Mouse (Mus musculus) telencephalon, adult 2 months (tissue): ENCODE measurements around the gene Gm3238.
"Not testable (repeated sequence)": the region's sequence is repeated elsewhere in the genome, so short reads cannot be mapped to it uniquely, and the experiment has no call there.

Experiments
- DNase-seq: peaks from one replicate; pipeline ENCODE4 v3.0.0-alpha.2; 2011; ENCODE audit warnings: low read depth, low spot score

Gene Gm3238

DNA sequence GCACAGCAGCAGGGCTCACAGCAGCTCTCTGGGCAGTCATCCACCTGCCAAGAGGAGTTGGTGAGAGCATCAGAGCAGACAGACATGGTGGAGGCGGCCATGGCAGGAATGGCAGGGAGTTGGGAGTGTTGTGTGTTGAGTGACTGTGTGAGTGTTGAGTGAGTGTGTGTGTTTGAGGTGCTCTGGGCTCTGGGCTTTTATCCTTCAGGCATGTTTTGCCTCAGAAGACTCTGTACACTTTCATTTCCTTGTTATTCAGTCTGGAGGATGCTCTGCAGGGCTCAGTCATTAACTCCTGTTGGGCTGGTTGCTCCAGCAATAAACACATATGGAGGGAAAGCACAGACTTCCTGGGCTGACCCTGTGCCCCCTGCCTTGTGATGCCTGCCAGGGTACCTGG is at the start of gene Gm3238:
Gm3238 (minus strand) TSS at position 101 of the 400 bp plus-strand sequence.
- not testable (repeated sequence) for DNase-seq

GRCm38 (mm10) chr10:77819203-77819602 is 48.1 kb upstream of the Gm3238 start:
- DNase-seq: no peak

GRCm38 (mm10) chr10:77818523-77818922 is 47.4 kb upstream of the Gm3238 start:
- no peak for DNase-seq

DNA sequence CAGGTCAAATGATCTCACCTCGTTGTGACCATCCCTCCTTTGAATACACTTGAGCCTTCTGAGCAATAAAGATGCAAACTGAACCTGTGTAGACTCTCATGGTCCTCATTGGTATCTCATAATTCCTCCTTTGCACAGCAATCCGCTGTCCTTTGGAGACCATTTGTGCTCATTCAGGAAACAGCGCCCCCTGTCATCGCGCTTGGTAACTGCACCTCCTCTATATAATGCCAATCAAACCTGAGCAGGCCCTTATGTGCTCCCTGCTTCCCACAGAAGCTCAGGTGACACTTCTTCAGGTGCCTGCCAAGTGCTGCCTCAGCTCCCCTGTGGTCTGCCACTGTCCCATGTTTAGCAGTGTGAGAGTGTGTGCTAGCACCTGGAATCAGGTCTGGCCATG is 44.4 kb upstream of the Gm3238 start:
- DNase-seq: no peak

GRCm38 (mm10) chr10:77814382-77814781 is 43.3 kb upstream of the Gm3238 start, which contains the start of gene Gm2696:
Gene Gm2696, plus strand, starts transcription at chr10:77814682.
- DNase-seq: no peak

DNA sequence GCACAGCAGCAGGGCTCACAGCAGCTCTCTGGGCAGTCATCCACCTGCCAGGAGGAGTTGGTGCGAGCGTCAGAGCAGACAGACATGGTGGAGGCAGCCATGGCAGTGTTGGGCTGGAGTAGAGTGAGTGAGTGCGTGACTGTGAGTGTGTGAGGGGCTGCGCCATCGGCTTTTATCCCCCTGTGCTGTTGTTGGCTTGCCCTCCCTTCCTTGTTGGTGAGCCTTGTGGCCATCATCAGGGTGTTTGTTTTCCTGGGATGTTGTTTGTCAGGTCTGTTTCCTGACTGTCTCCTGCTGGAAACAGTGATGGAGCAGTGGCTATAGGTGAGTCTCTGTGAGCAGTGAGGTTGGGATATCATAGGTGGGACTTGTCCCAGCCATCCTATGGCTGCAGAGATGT is 40.6 kb upstream of the Gm3238 start, which contains the start of gene Gm9507:
Gm9507 (minus strand) TSS at position 101 of the 400 bp plus-strand sequence.
- DNase-seq: no peak

DNA sequence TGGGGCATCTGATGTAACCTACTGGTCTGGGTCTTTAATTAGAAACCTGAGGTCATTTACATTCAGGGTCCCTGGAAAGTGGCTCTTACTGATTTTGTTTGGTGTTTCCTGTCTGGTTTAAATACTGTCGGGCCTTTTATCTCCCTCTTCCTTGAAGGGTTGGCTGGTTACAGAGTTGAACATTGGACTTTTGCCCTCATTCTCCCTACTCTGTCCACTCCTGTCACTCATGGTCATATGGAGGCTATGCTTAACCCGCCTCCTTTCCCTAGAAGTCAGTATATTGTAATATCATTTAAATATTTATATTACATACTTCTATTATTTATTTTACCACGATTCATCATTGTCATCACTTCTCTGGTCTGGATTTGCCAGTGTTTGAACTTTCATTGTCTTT is 33.0 kb upstream of the Gm3238 start:
- no peak for DNase-seq

- DNase-seq: no peak
Observed at GRCm38 (mm10) chr10:77798921-77799508, 27.9 kb upstream of the Gm3238 start, which contains the start of gene Gm19668. Gene Gm19668, minus strand, starts transcription at chr10:77799133.

- not testable (repeated sequence) for DNase-seq
Observed at GRCm38 (mm10) chr10:77798164-77798920, 27.2 kb upstream of the Gm3238 start.

DNA sequence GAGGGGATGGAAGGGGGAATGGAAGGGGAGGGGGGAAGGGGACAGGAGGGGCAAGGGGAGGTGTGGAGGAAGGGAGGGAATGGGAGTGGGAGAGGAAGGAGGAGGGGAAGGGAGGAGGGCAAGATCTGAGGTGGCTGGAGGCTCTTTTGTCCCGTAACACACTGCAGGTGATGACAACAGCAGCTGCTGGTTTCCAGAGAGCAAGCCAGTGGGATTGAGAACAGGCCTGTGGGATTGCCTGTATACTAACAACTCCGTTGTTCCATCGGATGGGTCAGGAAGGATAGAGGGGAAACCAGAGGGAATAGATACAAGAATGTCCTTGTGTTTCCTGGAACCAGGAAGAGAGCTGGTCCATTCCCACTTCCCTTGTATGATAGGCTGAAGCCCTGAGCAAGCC is 26.6 kb upstream of the Gm3238 start:
- no peak for DNase-seq

DNA sequence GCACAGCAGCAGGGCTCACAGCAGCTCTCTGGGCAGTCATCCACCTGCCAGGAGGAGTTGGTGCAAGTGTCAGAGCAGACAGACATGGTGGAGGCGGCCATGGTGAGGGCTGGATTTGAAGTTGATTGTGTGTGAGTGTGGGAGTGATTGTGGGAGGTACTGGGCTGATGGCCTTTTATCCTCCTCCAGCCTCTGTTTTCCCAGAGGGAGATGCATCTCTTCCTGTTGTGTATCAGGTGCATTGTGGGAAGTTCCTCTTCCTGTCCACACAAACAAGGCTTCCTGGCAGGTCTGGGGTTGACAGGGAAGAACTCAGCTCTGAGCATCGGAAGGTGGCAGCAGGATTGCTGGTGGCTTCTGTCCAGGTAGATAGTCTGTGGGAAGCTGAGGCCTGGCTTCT is 23.9 kb upstream of the Gm3238 start, which contains the start of gene Gm9639:
Gm9639 (minus strand) TSS at position 101 of the 400 bp plus-strand sequence.
- DNase-seq: no peak

- DNase-seq: no peak
Observed at GRCm38 (mm10) chr10:77788621-77789020, 17.5 kb upstream of the Gm3238 start.

DNA sequence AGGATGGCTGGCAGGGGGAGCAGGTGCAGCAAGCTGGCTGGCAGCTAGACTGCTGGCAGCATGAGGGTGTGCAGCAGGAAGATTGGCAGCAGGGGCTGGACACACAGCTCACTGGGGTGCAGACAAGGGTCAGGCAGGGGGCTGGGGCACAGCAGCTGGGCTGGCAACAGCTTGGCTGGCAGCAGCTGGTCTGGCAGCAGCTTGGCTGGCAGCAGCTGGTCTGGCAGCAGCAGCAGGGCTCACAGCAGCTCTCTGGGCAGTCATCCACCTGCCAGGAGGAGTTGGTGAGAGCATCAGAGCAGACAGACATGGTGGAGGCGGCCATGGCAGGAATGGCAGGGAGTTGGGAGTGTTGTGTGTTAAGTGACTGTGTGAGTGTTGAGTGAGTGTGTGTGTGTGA is 16.8 kb upstream of the Gm3238 start, which contains the start of gene Gm7137:
Gm7137 (minus strand) TSS at position 325 of the 400 bp plus-strand sequence.
- not testable (repeated sequence) for DNase-seq

DNA sequence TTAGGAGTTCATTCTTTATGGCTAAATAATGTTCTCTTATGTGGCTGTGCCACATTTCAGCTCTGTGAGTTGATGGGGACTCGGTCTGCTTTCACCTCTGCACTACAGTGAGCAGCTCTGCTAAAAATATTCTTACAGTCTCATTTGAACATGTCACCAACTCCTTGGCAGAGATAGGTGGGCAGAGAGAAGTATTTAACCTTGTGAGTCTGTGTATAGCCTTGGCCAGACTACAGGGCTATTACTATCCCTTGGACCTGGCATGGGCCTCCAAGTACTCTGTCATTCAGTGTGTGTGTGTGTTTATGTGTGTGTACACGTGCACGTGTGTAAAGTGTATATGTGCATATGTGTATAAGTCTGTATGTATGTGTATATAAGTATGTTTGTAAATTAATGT is 12.3 kb upstream of the Gm3238 start:
- DNase-seq: not testable (repeated sequence)

GRCm38 (mm10) chr10:77782442-77782841 is 11.3 kb upstream of the Gm3238 start, which contains the start of gene Gm3250:
Gene Gm3250, minus strand, starts transcription at chr10:77782542.
- not testable (repeated sequence) for DNase-seq

- DNase-seq: not testable (repeated sequence)
Observed at GRCm38 (mm10) chr10:77776844-77777243, 5.7 kb upstream of the Gm3238 start, which contains the start of gene Gm7138. Gene Gm7138, minus strand, starts transcription at chr10:77776944.

GRCm38 (mm10) chr10:77772142-77772541 is 1.0 kb upstream of the Gm3238 start:
- DNase-seq: not testable (repeated sequence)

DNA sequence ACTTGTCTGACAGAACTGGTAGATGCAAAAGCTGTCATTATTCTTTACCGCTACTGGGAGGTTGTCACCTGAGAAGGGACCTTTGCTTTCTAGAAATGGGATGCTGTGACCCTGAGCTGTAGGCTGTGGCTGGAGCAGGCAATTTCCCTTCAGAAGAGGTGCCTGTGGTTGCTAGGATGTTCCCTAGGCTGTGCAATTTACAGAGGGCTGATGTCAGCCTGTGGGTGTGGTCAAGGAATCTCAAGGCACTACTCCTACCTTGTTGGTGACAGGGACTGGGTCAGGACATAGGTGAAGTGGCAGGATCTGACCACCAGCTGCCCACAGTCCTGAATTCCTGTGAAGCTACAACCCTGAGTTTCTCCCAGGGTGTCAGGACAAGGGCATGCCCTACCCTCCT is 1.4 kb downstream of the Gm3238 start:
- DNase-seq: no peak

DNA sequence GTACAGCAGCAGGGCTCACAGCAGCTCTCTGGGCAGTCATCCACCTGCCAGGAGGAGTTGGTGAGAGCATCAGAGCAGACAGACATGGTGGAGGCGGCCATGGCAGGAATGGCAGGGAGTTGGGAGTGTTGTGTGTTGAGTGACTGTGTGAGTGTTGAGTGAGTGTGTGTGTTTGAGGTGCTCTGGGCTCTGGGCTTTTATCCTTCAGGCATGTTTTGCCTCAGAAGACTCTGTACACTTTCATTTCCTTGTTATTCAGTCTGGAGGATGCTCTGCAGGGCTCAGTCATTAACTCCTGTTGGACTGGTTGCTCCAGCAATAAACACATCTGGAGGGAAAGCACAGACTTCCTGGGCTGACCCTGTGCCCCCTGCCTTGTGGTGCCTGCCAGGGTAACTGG is 11.5 kb downstream of the Gm3238 start, which contains the start of gene Gm3233:
Gm3233 (minus strand) TSS at position 101 of the 400 bp plus-strand sequence.
- not testable (repeated sequence) for DNase-seq

DNA sequence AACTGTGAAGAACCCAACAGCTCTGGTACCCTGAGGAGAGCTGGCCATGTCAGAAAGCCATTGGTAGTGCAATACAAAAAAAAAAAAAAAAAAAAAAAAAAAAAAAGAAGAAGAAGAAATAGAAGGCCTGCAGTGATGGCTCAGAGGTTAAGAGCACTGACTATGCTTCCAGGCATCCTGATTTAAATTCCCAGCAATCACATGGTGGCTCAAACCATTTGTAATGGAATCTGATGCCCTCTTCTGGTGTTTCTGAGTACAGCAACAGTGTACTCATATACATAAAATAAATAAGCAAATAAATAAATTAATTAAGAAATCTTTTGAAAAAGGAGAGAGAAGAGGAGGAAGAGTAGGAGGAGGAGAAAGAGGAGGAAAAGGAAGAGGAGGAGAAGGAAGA is 17.7 kb downstream of the Gm3238 start:
- DNase-seq: no peak

DNA sequence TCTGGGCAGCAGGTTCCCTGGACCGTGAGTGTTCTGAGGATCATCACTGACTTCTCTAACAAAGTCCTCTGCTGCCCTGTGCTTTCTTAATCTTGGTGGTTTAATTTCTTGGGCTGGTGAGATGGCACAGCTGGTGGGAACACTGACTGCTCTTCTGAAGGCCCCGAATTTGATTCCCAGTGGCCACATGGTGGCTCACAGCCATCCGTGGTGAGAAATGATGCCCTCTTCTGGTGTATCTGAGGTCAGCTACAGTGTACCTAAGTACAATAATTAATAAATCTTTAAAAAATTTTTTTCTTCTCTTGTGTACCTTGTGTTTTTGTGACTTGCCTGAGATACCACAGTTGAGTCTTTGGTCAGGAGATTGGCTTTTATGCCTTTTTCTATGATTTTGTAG is 18.8 kb downstream of the Gm3238 start:
- DNase-seq: not testable (repeated sequence)

- not testable (repeated sequence) for DNase-seq
Observed at GRCm38 (mm10) chr10:77751254-77751653, 19.9 kb downstream of the Gm3238 start, which contains the start of gene Gm9736. Gene Gm9736, minus strand, starts transcription at chr10:77751354.
